Comparison of ENCODE assay signal across 8 mouse cellular contexts in genomic region chr4:122835530-122836402, GRCm38 (mm10). TPM values are rescaled to one million over a fixed set of nuclear protein-coding genes. Genes with fewer than 3 reads are reported as not detected.
DNase-seq lines count a peak whose midpoint lies in the region; ATAC-seq lines count a peak whose summit lies in the region.

TSS of gene Ppt1 (plus strand) at chr4:122836242.

- peak; percentile 81 for DNase-seq in adipocyte (ENCODE audit: low spot score)
- peak; percentile 95 for DNase-seq in embryo, embryonic 10 days (ENCODE audit: low spot score)
- DNase-seq in gastrocnemius, postnatal 14 days: peak; percentile 82
- peak; percentile 92 to 94 for DNase-seq in left cerebral cortex, postnatal 10 days (ENCODE audit: extremely low spot score in 1 of 2, low spot score in 2 of 2)
- DNase-seq in right cerebral cortex, postnatal 25 days: peak; percentile 91
- DNase-seq in urinary bladder, postnatal 4 days (ENCODE audit: low spot score in 2 of 2): peak; percentile 71 to 87

- ATAC-seq in inflammation-experienced regulatory T-cells, adult 6 months: peak; percentile 96
- ATAC-seq in megakaryocyte-erythroid progenitor cell, adult 5-6 weeks (replicated peaks; ENCODE audit: low FRiP score, low TSS enrichment, poor library complexity, severe bottlenecking): peak; percentile 98

- intact Hi-C loops in gastrocnemius, postnatal 14 days (cut with DNase I; ENCODE audit: low total_unique reads): no loop called here
- intact Hi-C loops in left cerebral cortex, postnatal 10 days (cut with DNase I): loop anchor here (10.0 kb wide), 1 partner anchor 1601 kb away; no protein-coding TSS in a partner anchor

RNA-seq across cellular contexts. Expression of gene Ppt1, which starts in this region (rescaled TPM):
- 10 to 100 TPM; 16.3 to 17.2 TPM for total RNA-seq in gastrocnemius, postnatal 14 days (2021)
- 100 to 1,000 TPM in 2 of 3 experiments, 10 to 100 TPM in 1; 88.2 to 161 (median 123) TPM for polyA plus RNA-seq in inflammation-experienced regulatory T-cells, adult 6 months (2017; shearing (Covaris generic))
- 10 to 100 TPM; 74.2 to 77.4 TPM for total RNA-seq in left cerebral cortex, postnatal 10 days (2021)
- 24.5 and 25.1 TPM in 2 replicates for total RNA-seq in megakaryocyte-erythroid progenitor cell, adult 5-6 weeks (2014; fragmentation: Nextera tagmentation)
- 30.1 and 37.8 TPM in 2 replicates for total RNA-seq in megakaryocyte-erythroid progenitor cell, adult 5-6 weeks (2017)

Comparison
In these comparisons a context has a peak if more than half of its experiments do, and no peak if none do; other contexts are left out.
1. Peak in every context shown above with its lines: DNase-seq and ATAC-seq.